Mouse (Mus musculus) adrenal gland, postnatal 4 days (tissue): ENCODE measurements around the gene 2510009E07Rik. TPM values are rescaled to one million over a fixed set of nuclear protein-coding genes. Genes with fewer than 3 reads are reported as not detected.
"Not testable (repeated sequence)": the region's sequence is repeated elsewhere in the genome, so short reads cannot be mapped to it uniquely, and the experiment has no call there.

Experiments
- DNase-seq, 2 experiments: peaks; one replicate each; pipeline ENCODE4 v3.0.0; 2021 to 2022; ENCODE audit warnings: low spot score in 2 of 2, mixed read lengths in 2 of 2
- total RNA-seq, 2 experiments: library from RNA; stranded (reverse); gene quantifications; 2 replicates each; pipeline ENCODE4 v1.2.3; 2021

Gene 2510009E07Rik
- total RNA-seq, 2 experiments from 2014 or later, result 30.1 to 32.8 TPM

GRCm38 (mm10) chr16:21687406-21687805 lies 7.1 kb downstream of the 2510009E07Rik start:
- no peak for DNase-seq

- no peak for DNase-seq
These were observed 17.7 kb downstream of the 2510009E07Rik start for GRCm38 (mm10) chr16:21676791-21677190.

GRCm38 (mm10) chr16:21673651-21674050 lies 20.8 kb downstream of the 2510009E07Rik start:
- not testable (repeated sequence) for DNase-seq

GRCm38 (mm10) chr16:21673046-21673445 lies 21.4 kb downstream of the 2510009E07Rik start:
- DNase-seq, result not testable (repeated sequence)

- no peak for DNase-seq
These were observed 22.6 kb downstream of the 2510009E07Rik start for GRCm38 (mm10) chr16:21671878-21672277.

GRCm38 (mm10) chr16:21665423-21665986 lies 29.0 kb downstream of the 2510009E07Rik start:
- no peak for DNase-seq

- DNase-seq, result no peak
These were observed 29.7 kb downstream of the 2510009E07Rik start for GRCm38 (mm10) chr16:21664633-21665363.

- DNase-seq, result no peak
These were observed 38.5 kb downstream of the 2510009E07Rik start for GRCm38 (mm10) chr16:21655961-21656360.

GRCm38 (mm10) chr16:21655291-21655690 lies 39.2 kb downstream of the 2510009E07Rik start:
- no peak for DNase-seq

- DNase-seq, result no peak
These were observed 40.1 kb downstream of the 2510009E07Rik start for GRCm38 (mm10) chr16:21654384-21654783.

- DNase-seq, result no peak
These were observed 41.3 kb downstream of the 2510009E07Rik start for GRCm38 (mm10) chr16:21653151-21653550.

GRCm38 (mm10) chr16:21651161-21651560 lies 43.3 kb downstream of the 2510009E07Rik start:
- no peak for DNase-seq

GRCm38 (mm10) chr16:21650289-21650688 lies 44.2 kb downstream of the 2510009E07Rik start:
- DNase-seq, result no peak

GRCm38 (mm10) chr16:21648800-21649199 lies 45.7 kb downstream of the 2510009E07Rik start:
- no peak for DNase-seq

GRCm38 (mm10) chr16:21646496-21646895 lies 48.0 kb downstream of the 2510009E07Rik start:
- no peak for DNase-seq

GRCm38 (mm10) chr16:21645915-21646314 lies 48.5 kb downstream of the 2510009E07Rik start:
- no peak for DNase-seq

GRCm38 (mm10) chr16:21644574-21644973 lies 49.9 kb downstream of the 2510009E07Rik start:
- no peak for DNase-seq

- no peak for DNase-seq
These were observed 50.4 kb downstream of the 2510009E07Rik start for GRCm38 (mm10) chr16:21644066-21644561.

- no peak for DNase-seq
These were observed 50.8 kb downstream of the 2510009E07Rik start for GRCm38 (mm10) chr16:21643621-21644041.

- DNase-seq, result no peak
These were observed 51.6 kb downstream of the 2510009E07Rik start for GRCm38 (mm10) chr16:21642906-21643305.

- DNase-seq, result no peak
These were observed 52.5 kb downstream of the 2510009E07Rik start for GRCm38 (mm10) chr16:21641944-21642343.

- DNase-seq, result no peak
These were observed 53.5 kb downstream of the 2510009E07Rik start for GRCm38 (mm10) chr16:21640766-21641499.
